Mouse (Mus musculus) gonadal fat pad, adult 2 months (tissue): ENCODE data around the gene Srp14. TPM values are rescaled to one million over a fixed set of nuclear protein-coding genes. Genes with fewer than 3 reads are reported as not detected.

Source experiments
- DNase-seq: peaks from one replicate; pipeline ENCODE4 v3.0.0-alpha.2; 2012; ENCODE audit warnings: low read depth
- polyA plus RNA-seq: library from polyadenylated mRNA; depleted of rRNA; stranded (reverse); fragments of >200 nt; gene quantifications from 2 replicates; pipeline ENCODE4 v1.2.3, GENCODE M21; 2012; rRNA removed

Gene Srp14
- polyA plus RNA-seq, 1 experiment, result 86.6 TPM

DNA sequence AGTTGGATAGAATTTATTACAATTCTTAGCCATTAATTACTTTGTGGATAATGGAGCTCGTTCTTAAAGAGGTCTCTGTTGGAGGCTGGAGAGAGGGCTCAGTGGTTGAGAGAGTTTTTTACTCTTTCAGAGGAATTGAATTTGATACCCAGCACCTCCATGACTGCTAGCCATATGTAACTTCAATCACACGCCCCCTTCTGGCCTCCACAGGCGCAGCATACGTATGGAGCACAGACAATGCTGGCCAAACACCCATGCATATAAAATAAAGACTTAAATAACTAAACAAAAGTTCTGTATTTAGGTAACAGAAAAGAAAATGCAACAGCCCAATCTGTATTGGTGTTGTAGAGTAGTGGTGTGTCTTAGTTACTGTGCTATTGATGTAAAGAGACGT, 47.9 kb downstream of the Srp14 start:
- DNase-seq, result no peak

DNA sequence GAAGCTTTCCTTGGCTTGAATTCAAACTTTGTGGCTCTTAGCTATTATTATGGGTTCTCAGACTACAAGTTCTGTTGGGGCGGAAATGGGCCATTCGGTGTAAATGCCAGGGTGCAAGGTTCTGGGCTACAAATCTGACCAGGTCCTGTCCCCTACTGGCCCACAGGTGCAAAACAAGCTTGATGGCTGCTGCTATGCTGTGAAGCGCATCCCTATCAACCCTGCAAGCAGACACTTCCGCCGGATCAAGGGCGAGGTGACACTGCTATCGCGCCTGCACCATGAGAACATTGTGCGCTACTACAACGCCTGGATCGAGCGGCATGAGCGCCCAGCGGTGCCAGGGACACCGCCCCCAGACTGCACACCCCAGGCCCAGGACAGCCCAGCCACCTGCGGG, 48.9 kb downstream of the Srp14 start:
- no peak for DNase-seq

DNA sequence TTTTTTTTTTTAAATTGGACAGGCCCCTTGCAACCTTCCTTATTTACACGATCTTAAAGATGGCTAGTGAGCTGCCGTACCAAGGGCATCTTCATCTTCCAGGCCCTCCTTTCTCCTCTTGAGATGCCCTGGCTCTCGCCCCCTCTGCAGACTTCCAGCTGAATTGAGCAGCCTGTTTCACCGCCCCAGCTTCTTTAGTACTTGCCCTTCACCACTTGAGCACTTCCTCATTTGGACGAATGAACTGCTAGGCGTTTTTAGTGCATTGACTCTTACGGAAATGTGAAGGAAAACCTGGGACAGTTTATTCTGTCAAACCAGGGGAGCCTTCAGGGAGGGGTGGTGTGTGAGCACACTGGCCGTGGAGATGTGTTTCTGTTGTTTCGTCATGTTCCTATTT, 50.2 kb downstream of the Srp14 start:
- no peak for DNase-seq

DNA sequence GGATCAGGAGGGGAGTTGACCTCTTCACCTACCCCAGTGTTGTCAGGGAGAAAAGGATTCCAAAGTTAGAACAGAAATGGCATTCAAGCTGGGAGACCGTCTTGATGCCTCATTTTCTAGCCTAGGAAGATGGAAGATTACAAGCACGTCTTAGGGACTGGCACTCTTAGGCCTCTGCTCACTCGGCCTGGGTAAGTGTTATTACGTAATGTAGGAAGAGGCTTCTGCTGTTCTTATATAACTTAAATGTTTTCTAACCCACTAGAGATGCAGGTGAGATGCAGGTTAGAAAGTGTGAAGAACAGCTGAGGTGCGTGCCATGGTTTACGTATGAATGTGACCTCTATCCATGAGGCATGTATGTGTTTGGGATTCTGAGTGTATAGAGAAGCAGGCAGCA, 51.2 kb downstream of the Srp14 start:
- no peak for DNase-seq

Other genes starting within 250 kb of the Srp14 start
- gene Fsip1, start 222.7 kb downstream of the Srp14 start, polyA plus RNA-seq, result 0.09 and 0.18 TPM in 2 replicates
- 0.15 and 0.19 TPM in 2 replicates for gene Gpr176, start 106.3 kb downstream of the Srp14 start, polyA plus RNA-seq
- 12.6 and 12.7 TPM in 2 replicates for gene Eif2ak4, start 91.1 kb downstream of the Srp14 start, polyA plus RNA-seq
- 15.8 and 19.2 TPM in 2 replicates for gene Bmf, start 70.0 kb upstream of the Srp14 start, polyA plus RNA-seq
- 1.3 and 2.7 TPM in 2 replicates for gene Bub1b, start 118.5 kb upstream of the Srp14 start, polyA plus RNA-seq
- 1.8 and 2.3 TPM in 2 replicates for gene Pak6, start 183.6 kb upstream of the Srp14 start, polyA plus RNA-seq
- 0.01 and 0.18 TPM in 2 replicates for gene Ankrd63, start 224.3 kb upstream of the Srp14 start, polyA plus RNA-seq
- 1.6 and 2.1 TPM in 2 replicates for gene Plcb2, start 248.7 kb upstream of the Srp14 start, polyA plus RNA-seq